Mouse (Mus musculus) stomach, postnatal 0 days (tissue): ENCODE measurements around the gene Cdx2.

Experiments used
- CTCF ChIP-seq: IDR thresholded peaks from 2 replicates; pipeline ENCODE4 v1.5.1; 2016; ENCODE audit warnings: antibody characterized with exemption, low read depth, mild to moderate bottlenecking, moderate library complexity
- EP300 ChIP-seq: optimal IDR thresholded peaks from 2 replicates; pipeline ENCODE3; 2016; ENCODE audit warnings: antibody characterized with exemption

DNA sequence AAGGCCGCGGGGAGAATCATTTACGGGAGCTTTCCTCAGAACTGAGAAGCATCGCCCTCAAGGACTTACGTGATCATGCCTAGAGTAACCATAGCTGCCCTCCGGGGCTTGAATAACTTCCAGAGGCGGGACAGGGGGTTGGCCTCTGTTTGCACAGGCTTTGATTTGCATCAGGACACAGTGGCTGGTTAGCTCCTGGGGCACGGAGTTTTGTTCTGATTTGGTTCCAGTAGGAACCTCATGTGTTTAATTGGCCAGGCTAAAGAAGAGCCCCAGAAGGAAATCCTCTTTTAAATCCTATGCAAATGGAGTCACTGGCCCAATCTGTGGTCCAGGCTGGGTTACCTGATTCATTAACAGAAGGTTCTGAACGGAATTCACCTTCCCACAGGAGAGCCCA lies 31.9 kb upstream of the Cdx2 start:
- TF ChIP-seq CTCF = no peak
- TF ChIP-seq EP300 = no peak
